In the genomic region with DNA sequence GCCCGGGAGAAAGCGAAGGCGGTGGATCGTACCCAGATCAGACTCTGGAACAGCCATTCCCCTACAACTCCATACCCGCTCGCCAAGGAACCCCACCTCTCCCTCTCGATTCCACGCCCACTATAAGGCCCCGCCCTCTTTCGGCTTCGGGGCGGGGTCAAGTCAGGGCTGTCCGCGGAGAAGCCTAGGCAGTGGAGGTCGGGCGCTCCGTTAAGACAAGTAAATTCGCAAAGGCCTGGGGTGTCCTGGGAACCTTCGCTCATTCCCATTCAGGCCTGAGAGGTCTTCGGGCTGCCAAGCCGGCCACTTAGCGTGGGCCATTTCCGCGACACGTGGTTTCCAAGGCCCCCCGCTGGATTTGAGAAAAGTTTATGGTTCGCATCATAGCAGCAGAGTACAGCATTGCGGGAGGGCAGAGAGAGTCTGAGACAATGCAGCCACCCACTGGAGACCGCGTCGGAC, we compare ENCODE assay signal across 8 mouse cellular contexts. TPM values are rescaled to one million over a fixed set of nuclear protein-coding genes. Genes with fewer than 3 reads are reported as not detected.
DNase-seq lines count a peak whose midpoint lies in the region; ATAC-seq and TF ChIP-seq lines count a peak whose summit lies in the region.

TSS of gene Ptges2 (plus strand) at position 413 of the 462 bp plus-strand sequence.

- 0% methylated on average over 31 of the region's 31 CpGs for WGBS in forebrain, embryonic 12.5 days
- WGBS in heart, postnatal 0 days, result 0% methylated on average over 31 of the region's 31 CpGs
- WGBS in liver, embryonic 16.5 days (ENCODE audit: insufficient replicate concordance), result under 1% methylated on average over 31 of the region's 31 CpGs
- WGBS in neural tube, embryonic 13.5 days, result under 1% methylated on average over 31 of the region's 31 CpGs

- peaks cover 10% of the 10 kb centered on the region for H3K9me3 ChIP-seq in E14TG2a.4 (ENCODE audit: low read length)
- no peaks in the 10 kb centered on the region for H3K9me3 ChIP-seq in forebrain, embryonic 12.5 days
- no peaks in the 10 kb centered on the region for H3K9me3 ChIP-seq in heart, postnatal 0 days (replicated peaks; ENCODE audit: control insufficient read depth, low read length)
- H3K9me3 ChIP-seq in liver, embryonic 16.5 days (replicated peaks; ENCODE audit: control insufficient read depth, low read length), result no peaks in the 10 kb centered on the region
- H3K9me3 ChIP-seq in neural tube, embryonic 13.5 days, result no peaks in the 10 kb centered on the region

- peak within 1 kb of the TSS; percentile 87 for H3K9ac ChIP-seq in forebrain, embryonic 12.5 days
- H3K9ac ChIP-seq in heart, postnatal 0 days (replicated peaks; ENCODE audit: low read depth, low read length), result peak within 1 kb of the TSS; percentile 85
- peak within 1 kb of the TSS; percentile 83 for H3K9ac ChIP-seq in liver, embryonic 16.5 days (ENCODE audit: low read depth, low read length)
- H3K9ac ChIP-seq in neural tube, embryonic 13.5 days, result peak within 1 kb of the TSS; percentile 93

- no peak for TF ChIP-seq CTCF in E14TG2a.4 (conservative IDR thresholded peaks at IDR 0.05; ENCODE audit: low read length)
- no peak for TF ChIP-seq CTCF in heart, postnatal 0 days (IDR thresholded peaks at IDR 0.05; ENCODE audit: low read depth)

- peak within 1 kb of the TSS; percentile 84 for H3K27ac ChIP-seq in forebrain, embryonic 12.5 days
- H3K27ac ChIP-seq in heart, postnatal 0 days (ENCODE audit: low read depth), result peak within 1 kb of the TSS; percentile 96
- H3K27ac ChIP-seq in liver, embryonic 16.5 days (ENCODE audit: low read length), result peak within 1 kb of the TSS; percentile 80
- peak within 1 kb of the TSS; percentile 92 for H3K27ac ChIP-seq in neural tube, embryonic 13.5 days (replicated peaks)

- H3K4me1 ChIP-seq in E14TG2a.4 (replicated peaks; ENCODE audit: low read depth, low read length), result peaks cover 53% of the 10 kb centered on the region
- peaks cover 18% of the 10 kb centered on the region for H3K4me1 ChIP-seq in forebrain, embryonic 12.5 days
- peaks cover 6% of the 10 kb centered on the region; the same call in 1 of the 2 replicates for H3K4me1 ChIP-seq in heart, postnatal 0 days (ENCODE audit: control insufficient read depth, insufficient read depth)
- peaks cover 22% of the 10 kb centered on the region for H3K4me1 ChIP-seq in liver, embryonic 16.5 days (ENCODE audit: control insufficient read depth, low read depth, low read length)
- peaks cover 20% of the 10 kb centered on the region for H3K4me1 ChIP-seq in neural tube, embryonic 13.5 days (replicated peaks)

- H3K4me3 ChIP-seq in E14TG2a.4 (replicated peaks; ENCODE audit: low read length), result peak within 1 kb of the TSS; percentile 95
- H3K4me3 ChIP-seq in forebrain, embryonic 12.5 days (replicated peaks), result peak within 1 kb of the TSS; percentile 93
- peak within 1 kb of the TSS; percentile 92 for H3K4me3 ChIP-seq in heart, postnatal 0 days (ENCODE audit: low read depth, low read length)
- H3K4me3 ChIP-seq in liver, embryonic 16.5 days (ENCODE audit: low read depth, low read length), result peak within 1 kb of the TSS; percentile 89
- peak within 1 kb of the TSS; percentile 93 for H3K4me3 ChIP-seq in neural tube, embryonic 13.5 days

- no peak; the same call in 1 of the 2 replicates for TF ChIP-seq EP300 in heart, postnatal 0 days (IDR thresholded peaks at IDR 0.05; ENCODE audit: low read depth)

- peaks cover 15% of the 10 kb centered on the region for H3K36me3 ChIP-seq in E14TG2a.4 (ENCODE audit: insufficient read depth, low read length)
- H3K36me3 ChIP-seq in forebrain, embryonic 12.5 days (replicated peaks), result peaks cover 6% of the 10 kb centered on the region
- H3K36me3 ChIP-seq in heart, postnatal 0 days (replicated peaks; ENCODE audit: control insufficient read depth, insufficient read depth, low read length), result peaks cover 11% of the 10 kb centered on the region; the same call in 1 of the 2 replicates
- H3K36me3 ChIP-seq in liver, embryonic 16.5 days (ENCODE audit: control insufficient read depth, insufficient read depth), result no peaks in the 10 kb centered on the region
- H3K36me3 ChIP-seq in neural tube, embryonic 13.5 days, result peaks cover 8% of the 10 kb centered on the region

- H3K4me2 ChIP-seq in forebrain, embryonic 12.5 days, result peak within 1 kb of the TSS; percentile 92
- H3K4me2 ChIP-seq in heart, postnatal 0 days (ENCODE audit: low read depth, low read length), result peak within 1 kb of the TSS; percentile 85
- peak within 1 kb of the TSS; percentile 94 for H3K4me2 ChIP-seq in liver, embryonic 16.5 days (ENCODE audit: low read depth, low read length)
- peak within 1 kb of the TSS; percentile 96 for H3K4me2 ChIP-seq in neural tube, embryonic 13.5 days

- H3K27me3 ChIP-seq in E14TG2a.4 (ENCODE audit: insufficient read depth, low read length), result no peaks in the 10 kb centered on the region
- no peaks in the 10 kb centered on the region for H3K27me3 ChIP-seq in forebrain, embryonic 12.5 days
- no peaks in the 10 kb centered on the region for H3K27me3 ChIP-seq in heart, postnatal 0 days (ENCODE audit: control insufficient read depth, insufficient read depth, low read length)
- no peaks in the 10 kb centered on the region for H3K27me3 ChIP-seq in liver, embryonic 16.5 days (ENCODE audit: control insufficient read depth, insufficient read depth, low read depth, low read length)
- H3K27me3 ChIP-seq in neural tube, embryonic 13.5 days, result no peaks in the 10 kb centered on the region

- DNase-seq in c-Kit-positive CD71-positive TER-119-negative erythroid progenitor cells, embryonic 14.5 days (ENCODE audit: low read depth), result peak; percentile 92
- DNase-seq in heart, postnatal 0 days (ENCODE audit: low spot score), result peak; percentile 90
- DNase-seq in kidney, postnatal 4 days, result peak; percentile 91 to 95
- DNase-seq in testis, postnatal 14 days (ENCODE audit: low spot score), result peak; percentile 90

- peak; percentile 90 for ATAC-seq in forebrain, embryonic 12.5 days (ENCODE audit: low FRiP score)
- ATAC-seq in heart, postnatal 0 days (ENCODE audit: insufficient read depth, low read depth), result peak; percentile 86
- ATAC-seq in liver, embryonic 16.5 days (ENCODE audit: low read depth), result peak; percentile 88
- peak; percentile 93 for ATAC-seq in neural tube, embryonic 13.5 days (ENCODE audit: low read depth)

RNA-seq across cellular contexts. Expression of gene Ptges2, which starts in this region (rescaled TPM):
- 29.6 and 29.9 TPM in 2 replicates for polyA plus RNA-seq in forebrain, embryonic 12.5 days (2016; fragmentation: Nextera tagmentation; extraction: Ambion mirVana)
- total RNA-seq in heart, postnatal 0 days (2014; rRNA removed; ENCODE audit: low replicate concordance), result 33.9 and 46.7 TPM in 2 replicates
- polyA plus RNA-seq in heart, postnatal 0 days (2015; fragmentation: Nextera tagmentation; extraction: Ambion mirVana), result 62.6 and 65.4 TPM in 2 replicates
- 9.4 and 11.0 TPM in 2 replicates for polyA plus RNA-seq in liver, embryonic 16.5 days (2015; fragmentation: Nextera tagmentation; extraction: Ambion mirVana)
- 44.3 and 46.0 TPM in 2 replicates for polyA plus RNA-seq in neural tube, embryonic 13.5 days (2015; fragmentation: Nextera tagmentation; extraction: Ambion mirVana)

Comparison
In these comparisons a context has a peak if more than half of its experiments do, and no peak if none do; other contexts are left out.
1. Peak in every context shown above with its lines: DNase-seq, ATAC-seq, H3K4me3 ChIP-seq and H3K27ac ChIP-seq.